Mouse (Mus musculus) left cerebral cortex, postnatal 14 days (tissue): ENCODE measurements around the gene Ccdc107. TPM values are rescaled to one million over a fixed set of nuclear protein-coding genes. Genes with fewer than 3 reads are reported as not detected.

ENCODE experiments used
- total RNA-seq, 2 experiments: library from RNA; stranded (reverse); gene quantifications; 2 replicates each; pipeline ENCODE4 v1.2.3; 2021

Ccdc107 gene
- total RNA-seq, 2 experiments from 2014 or later, result 23.0 to 29.0 TPM

Other genes starting within 250 kb of the Ccdc107 start
- under 1 TPM; 0.22 to 0.53 TPM for gene Atp8b5, start 225.7 kb upstream of the Ccdc107 start, total RNA-seq
- 100 to 1,000 TPM; 128 to 142 TPM for gene Rusc2, start 110.9 kb upstream of the Ccdc107 start, total RNA-seq
- gene Fam166b, start 63.8 kb upstream of the Ccdc107 start, total RNA-seq, result under 1 TPM; 0.33 to 0.74 TPM
- 10 to 100 TPM; 63.7 to 69.4 TPM for gene Tesk1, start 51.0 kb upstream of the Ccdc107 start, total RNA-seq
- gene Cd72, start 38.3 kb upstream of the Ccdc107 start, total RNA-seq, result under 1 TPM in 1 of 2 experiments, not detected in 1; 0.36 TPM
- gene Sit1, start 9.2 kb upstream of the Ccdc107 start, total RNA-seq, result not detected
- gene Arhgef39, start 6.8 kb downstream of the Ccdc107 start, total RNA-seq, result 1 to 10 TPM; 1.4 to 2.1 TPM
- under 1 TPM; 0.27 to 0.44 TPM for gene Car9, start 14.1 kb downstream of the Ccdc107 start, total RNA-seq
- 1 to 10 TPM; 6.0 to 7.6 TPM for gene Tpm2, start 30.9 kb downstream of the Ccdc107 start, total RNA-seq
- gene Creb3, start 69.4 kb downstream of the Ccdc107 start, total RNA-seq, result 10 to 100 TPM; 68.9 to 69.2 TPM
- 10 to 100 TPM; 53.6 to 60.4 TPM for gene Tln1, start 69.8 kb downstream of the Ccdc107 start, total RNA-seq
- gene Rgp1, start 85.8 kb downstream of the Ccdc107 start, total RNA-seq, result 10 to 100 TPM; 47.7 to 56.3 TPM
- 10 to 100 TPM; 67.8 to 71.5 TPM for gene Gba2, start 86.0 kb downstream of the Ccdc107 start, total RNA-seq
- gene Msmp, start 91.6 kb downstream of the Ccdc107 start, total RNA-seq, result not detected
- 10 to 100 TPM; 38.5 to 43.3 TPM for gene Npr2, start 139.0 kb downstream of the Ccdc107 start, total RNA-seq
- under 1 TPM; 0.68 to 0.75 TPM for gene Spag8, start 160.7 kb downstream of the Ccdc107 start, total RNA-seq
- gene Hint2, start 163.6 kb downstream of the Ccdc107 start, total RNA-seq, result 10 to 100 TPM; 32.7 to 36.7 TPM
- 10 to 100 TPM; 66.6 to 75.5 TPM for gene Tmem8b, start 176.1 kb downstream of the Ccdc107 start, total RNA-seq
- 1 to 10 TPM; 1.3 to 1.8 TPM for gene Fam221b, start 176.2 kb downstream of the Ccdc107 start, total RNA-seq
- not detected for gene Olfr70, start 207.9 kb downstream of the Ccdc107 start, total RNA-seq
- not detected for gene Olfr71, start 217.4 kb downstream of the Ccdc107 start, total RNA-seq
- under 1 TPM; 0.64 to 0.68 TPM for gene Hrct1, start 234.3 kb downstream of the Ccdc107 start, total RNA-seq
- gene Spaar, start 237.1 kb downstream of the Ccdc107 start, total RNA-seq, result under 1 TPM; 0.48 to 0.53 TPM